Mouse (Mus musculus) layer of hippocampus, postnatal 25 days (tissue): Measurements from ENCODE around the gene Pmpca. TPM values are rescaled to one million over a fixed set of nuclear protein-coding genes. Genes with fewer than 3 reads are reported as not detected.
"Not testable (repeated sequence)": the region's sequence is repeated elsewhere in the genome, so short reads cannot be mapped to it uniquely, and the experiment has no call there.

Source experiments
- DNase-seq, 2 experiments: peaks; one replicate each; pipeline ENCODE4 v3.0.0; 2022; ENCODE audit warnings: mixed read lengths in 2 of 2, low spot score in 1 of 2; ENCODE audit errors: extremely low spot score in 1 of 2
- total RNA-seq, 2 experiments: library from RNA; stranded (reverse); gene quantifications; 2 replicates each; pipeline ENCODE4 v1.2.3; 2021

Pmpca gene
- total RNA-seq, 2 experiments from 2014 or later = 94.8 to 96.0 TPM

DNA sequence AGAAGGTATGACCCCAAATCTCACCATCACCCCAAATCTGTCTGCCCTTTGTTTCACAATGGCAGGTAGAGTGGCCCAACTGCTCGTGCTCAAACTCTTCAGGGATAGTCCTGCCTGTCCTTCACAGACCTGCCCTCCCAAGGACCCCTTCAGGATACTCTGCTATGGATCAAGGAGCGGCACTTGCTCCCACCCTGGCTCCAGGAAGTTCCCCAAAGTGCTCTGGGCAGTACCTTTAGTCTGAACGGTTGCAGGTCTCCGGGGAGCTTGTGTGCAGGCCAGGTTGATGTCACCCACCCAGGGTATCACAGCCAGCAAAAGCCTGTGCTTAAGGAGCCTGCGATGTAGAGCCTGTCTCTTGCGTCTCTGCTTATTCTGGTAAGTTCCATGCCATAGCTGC is 21.2 kb upstream of the Pmpca start:
- no peak for DNase-seq

DNA sequence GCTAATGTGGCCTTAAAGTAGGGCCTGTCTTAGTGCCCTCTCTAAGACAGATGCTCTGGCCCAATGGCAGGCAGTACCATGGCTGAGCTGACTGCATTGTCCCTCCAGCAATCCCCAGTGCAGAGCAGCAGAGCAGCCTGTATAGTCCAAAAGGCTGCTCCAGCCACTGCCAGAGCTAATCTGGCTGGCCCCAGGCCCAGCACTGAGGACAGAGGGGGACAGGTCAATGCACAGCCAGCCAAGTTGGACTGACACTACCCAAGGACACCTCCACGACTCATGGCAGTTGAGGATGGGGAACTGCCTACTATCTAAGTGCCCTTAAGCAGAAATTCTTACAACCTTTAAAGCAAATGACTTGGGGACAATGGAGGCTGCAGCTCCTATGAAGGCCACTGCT is 20.6 kb upstream of the Pmpca start:
- DNase-seq = no peak

DNA sequence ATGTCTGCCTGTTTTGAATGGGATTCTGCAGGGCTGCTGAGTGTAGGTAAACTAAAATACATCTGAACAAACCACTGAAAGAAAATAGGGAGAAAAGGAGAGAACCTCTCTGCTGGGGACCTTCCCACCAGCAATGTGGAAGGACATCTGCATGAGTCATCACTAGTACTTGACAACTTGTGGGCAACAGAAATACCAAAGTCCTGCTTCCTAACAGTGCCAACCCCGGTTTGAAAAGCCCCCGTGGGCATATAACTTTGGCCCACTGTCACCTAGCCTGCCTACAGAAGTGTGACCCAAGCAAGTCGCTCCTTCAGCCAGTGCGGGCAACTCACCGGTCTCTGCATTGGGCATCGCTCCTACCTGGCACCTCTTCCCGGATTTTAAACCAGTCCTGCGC is 16.7 kb upstream of the Pmpca start:
- no peak for DNase-seq

GRCm38 (mm10) chr2:26380131-26380771 is 8.9 kb upstream of the Pmpca start, which contains the start of gene Snapc4:
Snapc4 (minus strand) TSS chr2:26380653.
- DNase-seq = peak; percentile 60 to 71

GRCm38 (mm10) chr2:26380871-26381270 is 8.3 kb upstream of the Pmpca start:
- DNase-seq = not testable (repeated sequence)

DNA sequence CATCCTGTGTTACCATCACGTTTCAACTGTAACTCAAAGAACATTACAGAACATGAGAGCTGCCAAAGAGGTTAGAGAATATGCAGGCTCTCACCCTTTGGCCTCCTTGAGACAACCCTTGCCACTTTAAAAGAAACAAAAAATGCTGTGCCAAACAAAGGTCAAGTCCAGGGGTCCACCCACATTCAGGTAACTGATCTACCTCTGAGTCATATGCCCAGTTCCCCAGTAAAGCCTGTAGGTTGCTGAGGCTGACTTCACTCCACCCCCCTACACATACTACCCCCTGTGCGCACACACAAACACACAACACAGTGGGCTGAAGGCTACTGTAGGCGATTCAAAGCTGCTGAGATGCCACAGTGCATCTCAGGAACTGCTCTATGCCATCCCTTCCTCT is 1.4 kb upstream of the Pmpca start:
- no peak for DNase-seq

DNA sequence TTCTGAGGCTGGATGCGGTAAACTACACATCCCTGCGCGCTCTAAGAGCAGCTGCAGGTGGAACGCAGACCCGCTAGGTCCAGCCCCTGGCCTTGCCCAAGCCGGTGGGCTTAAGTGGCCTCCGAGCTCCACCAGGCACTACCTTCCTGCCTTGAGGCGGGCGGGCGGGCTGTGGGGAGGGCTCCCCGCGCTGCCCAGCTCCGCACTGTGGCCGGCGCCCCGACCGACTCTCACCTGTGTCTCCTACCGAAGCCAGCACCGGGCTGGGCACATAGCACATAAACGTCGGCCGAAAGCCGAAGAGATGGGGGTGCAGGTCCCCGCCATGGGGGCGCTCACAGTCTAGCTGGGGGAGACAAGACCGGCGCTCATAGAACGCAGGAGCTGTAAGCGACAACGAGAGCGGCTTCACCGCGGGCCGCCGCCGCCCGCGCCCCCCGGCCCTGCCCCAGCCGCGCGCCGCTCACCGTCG is 421 bp upstream of the Pmpca start:
- DNase-seq = no peak

DNA sequence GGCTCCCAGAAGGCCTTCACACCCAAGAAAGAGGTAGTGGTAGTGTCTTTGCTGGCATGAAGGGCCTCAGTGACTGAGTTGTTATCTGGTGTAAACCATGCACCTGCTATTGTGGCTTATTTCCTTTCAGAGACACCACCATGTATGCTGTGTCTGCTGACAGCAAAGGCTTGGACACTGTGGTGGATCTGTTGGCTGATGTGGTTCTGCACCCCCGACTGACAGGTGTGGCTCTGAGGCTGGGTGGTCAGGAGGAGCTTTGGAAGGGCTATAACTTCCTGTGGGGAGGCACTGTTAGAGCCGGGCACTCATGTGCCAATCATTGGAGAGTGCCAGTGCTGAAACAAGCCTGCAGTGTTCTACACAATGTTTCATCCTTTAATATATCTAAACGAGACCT is 1.8 kb downstream of the Pmpca start:
- DNase-seq = no peak

GRCm38 (mm10) chr2:26391617-26392016 is 2.5 kb downstream of the Pmpca start:
- no peak for DNase-seq

- no peak for DNase-seq
Observed at GRCm38 (mm10) chr2:26398978-26399377, 9.8 kb downstream of the Pmpca start.

DNA sequence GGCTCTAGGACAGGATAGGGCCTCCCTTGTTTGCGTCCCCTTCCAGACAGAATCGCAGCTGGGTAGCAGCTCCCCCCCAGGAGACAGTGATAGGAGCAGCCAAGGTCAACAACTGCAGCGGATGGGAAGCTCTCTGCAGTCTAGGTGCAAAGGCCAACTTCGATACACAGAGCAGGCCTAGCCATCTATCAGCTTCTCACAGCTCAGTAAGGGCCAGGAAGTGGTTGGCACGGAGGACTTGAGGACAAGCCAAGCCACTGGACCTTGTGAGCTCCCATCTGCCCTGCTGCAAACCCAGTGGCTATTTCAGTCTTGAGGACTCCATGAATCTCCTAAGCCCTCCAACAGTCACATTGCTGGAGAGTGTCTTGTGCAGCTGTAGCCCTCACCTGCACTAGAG is 10.5 kb downstream of the Pmpca start:
- no peak for DNase-seq

GRCm38 (mm10) chr2:26400296-26400695 is 11.2 kb downstream of the Pmpca start:
- DNase-seq = no peak

- no peak for DNase-seq
Observed at GRCm38 (mm10) chr2:26401023-26401422, 11.9 kb downstream of the Pmpca start.

GRCm38 (mm10) chr2:26402265-26402664 is 13.1 kb downstream of the Pmpca start:
- no peak for DNase-seq

DNA sequence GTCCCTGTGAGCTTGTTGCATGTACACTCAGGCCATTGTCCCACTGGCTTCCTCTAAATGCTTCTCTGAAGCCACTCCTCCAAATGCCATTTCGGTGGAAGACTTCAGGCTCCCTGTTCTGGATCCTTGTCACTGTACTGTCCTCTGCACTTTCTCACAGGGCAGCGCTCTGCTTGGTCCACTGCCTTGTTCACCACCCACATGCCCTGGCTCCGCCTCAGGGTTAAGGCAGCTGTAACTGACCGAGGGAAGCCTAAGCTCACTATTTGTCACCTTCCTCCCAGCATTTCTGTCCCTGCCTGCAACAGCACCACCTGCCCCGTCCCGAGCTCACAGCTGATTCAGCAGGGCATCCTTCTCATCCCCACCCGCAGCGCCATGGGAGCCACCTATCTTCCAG is 14.2 kb downstream of the Pmpca start:
- DNase-seq = no peak

GRCm38 (mm10) chr2:26408515-26409356 is 19.6 kb downstream of the Pmpca start, which contains the start of gene Inpp5e:
Inpp5e (minus strand) TSS chr2:26409203.
- DNase-seq = peak; percentile 100

- no peak for DNase-seq
Observed at GRCm38 (mm10) chr2:26409362-26409761, 20.2 kb downstream of the Pmpca start.

- DNase-seq = no peak
Observed at GRCm38 (mm10) chr2:26410091-26410490, 21.0 kb downstream of the Pmpca start.

DNA sequence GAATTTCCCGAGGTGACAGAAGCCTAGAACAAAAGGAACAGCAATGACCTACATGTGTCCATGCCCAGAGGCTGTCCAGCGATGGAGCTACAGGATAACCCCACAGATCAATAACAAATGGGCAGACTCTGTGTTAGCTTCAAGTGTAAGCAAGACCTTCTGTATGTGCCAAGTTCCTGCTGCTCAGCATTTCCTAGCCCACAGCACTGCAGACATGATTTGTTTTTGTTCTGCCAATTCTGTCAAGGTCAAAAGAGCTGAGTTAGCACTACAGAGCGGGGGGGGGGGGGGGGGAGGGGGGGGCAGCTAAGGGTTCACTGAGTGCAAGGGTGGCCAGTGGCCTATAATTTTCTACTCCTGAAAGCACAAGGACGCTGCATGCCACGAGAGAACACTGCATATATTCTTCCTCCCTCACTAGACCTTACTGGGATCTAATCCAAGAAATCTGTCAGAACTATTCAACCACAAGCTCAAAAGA is 21.8 kb downstream of the Pmpca start:
- DNase-seq = no peak

DNA sequence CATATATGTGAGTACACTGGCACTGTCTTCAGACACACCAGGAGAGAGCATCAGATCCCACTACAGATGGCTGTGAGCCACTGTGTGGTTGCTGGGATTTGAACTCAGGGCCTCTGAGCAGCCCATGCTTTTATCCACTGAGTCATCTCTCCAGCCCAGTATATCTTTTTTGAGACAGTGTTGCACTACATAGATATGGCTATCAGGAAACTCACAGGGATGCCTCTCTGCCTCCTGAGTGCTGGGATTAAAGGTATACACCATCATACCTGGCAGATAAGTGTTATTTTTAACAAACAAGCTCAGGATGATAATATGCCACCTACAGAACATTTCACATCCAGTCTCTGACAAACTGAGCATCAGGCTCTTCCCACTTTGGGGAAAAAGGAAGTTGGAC is 27.9 kb downstream of the Pmpca start:
- DNase-seq = no peak

DNA sequence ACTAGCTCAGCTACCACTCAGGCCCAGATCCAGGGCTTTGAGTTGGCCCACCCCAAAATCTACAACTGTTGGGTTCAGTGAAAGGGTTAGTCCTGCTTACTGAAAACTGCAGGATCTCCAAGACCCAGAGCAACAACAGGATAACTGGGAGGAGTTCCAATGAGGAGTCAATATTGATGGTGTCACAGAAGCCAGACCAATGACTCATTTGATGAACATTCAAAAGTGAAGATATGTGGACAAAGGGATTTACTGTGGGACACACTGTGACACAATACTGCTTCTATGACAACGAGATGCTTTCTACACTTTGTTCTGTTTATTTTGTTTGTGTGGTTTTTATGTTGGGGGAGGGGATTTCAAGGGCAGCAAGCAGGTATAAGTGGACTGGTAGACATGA is 29.0 kb downstream of the Pmpca start:
- DNase-seq = no peak

GRCm38 (mm10) chr2:26421969-26422368 is 32.8 kb downstream of the Pmpca start:
- no peak for DNase-seq
